Mouse (Mus musculus) embryonic facial prominence, embryonic 12.5 days (tissue): ENCODE results near the gene Aida. TPM values are rescaled to one million over a fixed set of nuclear protein-coding genes. Genes with fewer than 3 reads are reported as not detected.
"Not testable (repeated sequence)": the region's sequence is repeated elsewhere in the genome, so short reads cannot be mapped to it uniquely, and the experiment has no call there.

Experiments used
- ATAC-seq: fragments of 200-750 bp; cut with Nextera tagmentation; 2 replicates; pipeline ENCODE4 v1.8.0; 2017; ENCODE audit not compliant: insufficient number of reproducible peaks, insufficient read depth, low FRiP score, low TSS enrichment
- H3K27ac ChIP-seq: fragments of 300-500 bp; sonication (generic); 2 replicates; pipeline ENCODE4 v1.5.1; 2016; ENCODE audit warnings: mild to moderate bottlenecking
- H3K27me3 ChIP-seq: fragments of 300-500 bp; sonication (generic); 2 replicates; pipeline ENCODE4 v1.6.1; 2016; ENCODE audit warnings: mild to moderate bottlenecking, moderate library complexity
- H3K36me3 ChIP-seq: fragments of 300-500 bp; sonication (generic); 2 replicates; pipeline ENCODE4 v1.6.1; 2016; ENCODE audit warnings: mild to moderate bottlenecking
- H3K4me1 ChIP-seq: fragments of 300-500 bp; sonication (generic); 2 replicates; pipeline ENCODE4 v1.6.1; 2016
- H3K4me2 ChIP-seq: fragments of 300-500 bp; sonication (generic); replicated peaks from 2 replicates; pipeline ENCODE4 v1.6.1; 2016; ENCODE audit warnings: mild to moderate bottlenecking, moderate library complexity
- H3K4me3 ChIP-seq: fragments of 300-500 bp; sonication (generic); 2 replicates; pipeline ENCODE4 v1.5.1; 2016; ENCODE audit warnings: mild to moderate bottlenecking
- H3K9ac ChIP-seq: fragments of 300-500 bp; sonication (generic); 2 replicates; pipeline ENCODE4 v1.6.1; 2016; ENCODE audit warnings: mild to moderate bottlenecking, moderate library complexity
- H3K9me3 ChIP-seq: fragments of 300-500 bp; sonication (generic); 2 replicates; pipeline ENCODE4 v1.6.1; 2016; ENCODE audit warnings: mild to moderate bottlenecking, moderate library complexity
- WGBS: fragments of 180-500 bp; shearing (Covaris S2); methylation state at CpG from one replicate; pipeline ENCODE4 v1.1.7; 2016; 5-methylcytosine and 5-hydroxymethylcytosine counted together
- polyA plus RNA-seq: library from polyadenylated mRNA; unstranded; fragments of >200 nt; fragmentation: Nextera tagmentation; extraction: Ambion mirVana; gene quantifications from 2 replicates; pipeline ENCODE4 v1.2.1, GENCODE M21; 2016

Gene Aida
- polyA plus RNA-seq, 1 experiment from 2014 or later, result 71.6 TPM

- 89% methylated on average over 5 of the region's 5 CpGs for WGBS
- not testable (repeated sequence) for H3K4me1 ChIP-seq, H3K9me3 ChIP-seq, H3K27ac ChIP-seq, H3K9ac ChIP-seq, H3K4me3 ChIP-seq, H3K4me2 ChIP-seq, H3K27me3 ChIP-seq, ATAC-seq
- H3K36me3 ChIP-seq, result peaks cover 70% of the 10 kb centered on the region
These were observed 26.1 kb downstream of the Aida start for GRCm38 (mm10) chr1:183322496-183322895.

GRCm38 (mm10) chr1:183323923-183324322 lies 27.5 kb downstream of the Aida start:
- no peaks in the 10 kb centered on the region for H3K27me3 ChIP-seq
- no peaks in the 10 kb centered on the region for H3K9me3 ChIP-seq
- no peak overlapping the region for H3K27ac ChIP-seq
- no peak for ATAC-seq
- H3K4me1 ChIP-seq, result no peaks in the 10 kb centered on the region
- H3K9ac ChIP-seq, result no peak overlapping the region
- H3K4me2 ChIP-seq, result no peak overlapping the region
- no peak overlapping the region for H3K4me3 ChIP-seq
- peaks cover 74% of the 10 kb centered on the region for H3K36me3 ChIP-seq
- 95% methylated on average over 2 of the region's 2 CpGs for WGBS

- 95% methylated on average over 6 of the region's 6 CpGs for whole genome bisulfite sequencing
- H3K36me3 ChIP-seq, result peaks cover 74% of the 10 kb centered on the region
- no peaks in the 10 kb centered on the region for H3K4me1 ChIP-seq
- H3K4me2 ChIP-seq, result no peak overlapping the region
- no peak overlapping the region for H3K4me3 ChIP-seq
- no peak overlapping the region for H3K27ac ChIP-seq
- H3K9me3 ChIP-seq, result no peaks in the 10 kb centered on the region
- no peaks in the 10 kb centered on the region for H3K27me3 ChIP-seq
- H3K9ac ChIP-seq, result no peak overlapping the region
- no peak for ATAC-seq
These were observed 28.0 kb downstream of the Aida start for GRCm38 (mm10) chr1:183324433-183324832.

- H3K27ac ChIP-seq, result no peak overlapping the region
- no peaks in the 10 kb centered on the region for H3K27me3 ChIP-seq
- no peaks in the 10 kb centered on the region for H3K9me3 ChIP-seq
- H3K4me2 ChIP-seq, result no peak overlapping the region
- WGBS, result 91% methylated on average over 8 of the region's 8 CpGs
- H3K4me3 ChIP-seq, result no peak overlapping the region
- H3K9ac ChIP-seq, result no peak overlapping the region
- ATAC-seq, result no peak
- peaks cover 79% of the 10 kb centered on the region for H3K36me3 ChIP-seq
- H3K4me1 ChIP-seq, result no peaks in the 10 kb centered on the region
These were observed 30.8 kb downstream of the Aida start for GRCm38 (mm10) chr1:183327171-183327570.

GRCm38 (mm10) chr1:183342902-183343301 lies 46.5 kb downstream of the Aida start:
- H3K9me3 ChIP-seq, H3K27ac ChIP-seq, H3K4me3 ChIP-seq, ATAC-seq, H3K27me3 ChIP-seq, H3K4me2 ChIP-seq, H3K9ac ChIP-seq: not testable (repeated sequence)
- Histone ChIP-seq H3K36me3 (peaks cover 27% of the 10 kb centered on the region), H3K4me1 (peaks cover 13% of the 10 kb centered on the region)
- WGBS, result 100% methylated on average over 1 of the region's 1 CpGs

- H3K36me3 ChIP-seq, result peaks cover 34% of the 10 kb centered on the region
- peak; percentile 91 for ATAC-seq
These were observed 48.8 kb downstream of the Aida start for GRCm38 (mm10) chr1:183344886-183345816.

GRCm38 (mm10) chr1:183345817-183346195 lies 49.4 kb downstream of the Aida start:
- Histone ChIP-seq H3K4me2 (peak overlapping the region; percentile 89), H3K4me3 (peak overlapping the region; percentile 93), H3K9ac (peak overlapping the region; percentile 86), H3K27ac (no peak overlapping the region), H3K36me3 (peaks cover 37% of the 10 kb centered on the region), H3K4me1 (peaks cover 13% of the 10 kb centered on the region), H3K27me3 (no peaks in the 10 kb centered on the region), H3K9me3 (no peaks in the 10 kb centered on the region)
- 7% methylated on average over 10 of the region's 10 CpGs for WGBS
- peak; percentile 47 for ATAC-seq

More at GRCm38 (mm10) chr1:183344886-183345816, 48.8 kb downstream of the Aida start:
- H3K9me3 ChIP-seq, result no peaks in the 10 kb centered on the region
- H3K4me3 ChIP-seq, result peak overlapping the region; percentile 93
- peak overlapping the region; percentile 70 for H3K27ac ChIP-seq
- no peaks in the 10 kb centered on the region for H3K27me3 ChIP-seq
- peaks cover 13% of the 10 kb centered on the region for H3K4me1 ChIP-seq
- peak overlapping the region; percentile 89 for H3K4me2 ChIP-seq
- H3K9ac ChIP-seq, result peak overlapping the region; percentile 86
- under 1% methylated on average over 71 of the region's 72 CpGs for WGBS

- peaks cover 59% of the 10 kb centered on the region for H3K36me3 ChIP-seq
- no peak overlapping the region for H3K9ac ChIP-seq
- WGBS, result 28% methylated on average over 6 of the region's 6 CpGs
- H3K4me3 ChIP-seq, result no peak overlapping the region
- H3K27me3 ChIP-seq, result no peaks in the 10 kb centered on the region
- no peak overlapping the region for H3K4me2 ChIP-seq
- H3K27ac ChIP-seq, result no peak overlapping the region
- ATAC-seq, result no peak
- H3K4me1 ChIP-seq, result peaks cover 11% of the 10 kb centered on the region
- H3K9me3 ChIP-seq, result no peaks in the 10 kb centered on the region
These were observed 53.5 kb downstream of the Aida start for GRCm38 (mm10) chr1:183349840-183350239.

GRCm38 (mm10) chr1:183358901-183359300 lies 62.5 kb downstream of the Aida start:
- Histone ChIP-seq H3K27me3 (no peaks in the 10 kb centered on the region), H3K4me3 (no peak overlapping the region), H3K4me2 (no peak overlapping the region), H3K9me3 (no peaks in the 10 kb centered on the region), H3K27ac (no peak overlapping the region), H3K9ac (no peak overlapping the region), H3K36me3 (peaks cover 70% of the 10 kb centered on the region), H3K4me1 (no peaks in the 10 kb centered on the region)
- 91% methylated on average over 3 of the region's 3 CpGs for WGBS
- ATAC-seq, result no peak

GRCm38 (mm10) chr1:183362301-183362700 lies 65.9 kb downstream of the Aida start:
- ATAC-seq, result no peak
- peaks cover 60% of the 10 kb centered on the region for H3K36me3 ChIP-seq
- no peak overlapping the region for H3K9ac ChIP-seq
- no peaks in the 10 kb centered on the region for H3K9me3 ChIP-seq
- no peaks in the 10 kb centered on the region for H3K27me3 ChIP-seq
- WGBS, result 96% methylated on average over 5 of the region's 5 CpGs
- no peak overlapping the region for H3K4me2 ChIP-seq
- no peak overlapping the region for H3K4me3 ChIP-seq
- no peak overlapping the region for H3K27ac ChIP-seq
- H3K4me1 ChIP-seq, result no peaks in the 10 kb centered on the region

GRCm38 (mm10) chr1:183362729-183363576 lies 66.6 kb downstream of the Aida start:
- H3K36me3 ChIP-seq, result peaks cover 54% of the 10 kb centered on the region
- no peaks in the 10 kb centered on the region for H3K9me3 ChIP-seq
- H3K4me2 ChIP-seq, result no peak overlapping the region
- no peak overlapping the region for H3K27ac ChIP-seq
- no peaks in the 10 kb centered on the region for H3K27me3 ChIP-seq
- H3K4me1 ChIP-seq, result peaks cover 3% of the 10 kb centered on the region
- ATAC-seq, result no peak
- H3K9ac ChIP-seq, result no peak overlapping the region
- WGBS, result 89% methylated on average over 14 of the region's 14 CpGs
- H3K4me3 ChIP-seq, result no peak overlapping the region

- 94% methylated on average over 5 of the region's 5 CpGs for WGBS
- Histone ChIP-seq H3K27me3 (no peaks in the 10 kb centered on the region), H3K27ac (no peak overlapping the region), H3K36me3 (peaks cover 49% of the 10 kb centered on the region), H3K4me2 (no peak overlapping the region), H3K4me3 (no peak overlapping the region), H3K9me3 (no peaks in the 10 kb centered on the region), H3K9ac (no peak overlapping the region), H3K4me1 (peaks cover 9% of the 10 kb centered on the region)
- no peak for ATAC-seq
These were observed 67.1 kb downstream of the Aida start for GRCm38 (mm10) chr1:183363577-183363867.
